Mouse (Mus musculus): Measurements from ENCODE around the gene Apol8. TPM values are rescaled to one million over a fixed set of nuclear protein-coding genes. Genes with fewer than 3 reads are reported as not detected.

Gene Apol8
- polyA plus RNA-seq, 1 experiment from 2014 or later = not detected

DNA sequence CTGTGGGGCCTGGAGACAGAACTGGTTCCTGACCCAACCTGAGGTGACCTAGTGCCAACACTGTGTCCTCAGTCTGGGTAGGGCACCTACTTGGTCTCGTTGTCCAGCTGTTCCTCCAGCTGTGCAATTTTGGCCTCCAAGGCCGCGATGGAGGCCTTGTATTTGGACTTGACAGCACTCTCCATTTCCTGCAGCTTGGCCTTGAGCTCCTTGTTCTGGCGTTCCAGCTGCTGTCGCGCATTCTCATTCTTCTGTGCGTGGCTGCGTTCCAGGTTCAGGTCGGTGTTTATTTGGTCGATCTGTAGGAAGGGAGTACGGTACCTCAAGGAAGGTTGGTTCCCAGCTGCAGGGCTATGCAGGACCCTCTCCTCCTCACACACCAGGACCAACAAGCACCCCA, 6.9 kb upstream of the Apol8 start:
- H3K36me3 ChIP-seq (ENCODE audit: control insufficient read depth, insufficient read depth, low read length) = peaks cover 34% of the 10 kb centered on the region; the same call in 1 of the 2 replicates
- 95% methylated on average over 11 of the region's 11 CpGs for WGBS
- ATAC-seq (ENCODE audit: insufficient number of reproducible peaks, low FRiP score, low TSS enrichment, low read depth) (no peak), DNase-seq (ENCODE audit: low spot score) (no peak)
- H3K4me1 ChIP-seq (ENCODE audit: control insufficient read depth, insufficient read depth, low read length) = no peaks in the 10 kb centered on the region
- H3K4me3 ChIP-seq (ENCODE audit: low read depth, low read length) = no peak overlapping the region
- H3K4me2 ChIP-seq (ENCODE audit: low read depth, severe bottlenecking) = no peak overlapping the region
- no peaks in the 10 kb centered on the region for H3K27me3 ChIP-seq (ENCODE audit: control insufficient read depth, insufficient read depth, low read length)
- no peak overlapping the region for H3K9ac ChIP-seq (ENCODE audit: low read length)
- H3K9me3 ChIP-seq (ENCODE audit: control insufficient read depth, low read length) = no peaks in the 10 kb centered on the region
- no peak overlapping the region for H3K27ac ChIP-seq (replicated peaks; ENCODE audit: low read depth, low read length)

DNA sequence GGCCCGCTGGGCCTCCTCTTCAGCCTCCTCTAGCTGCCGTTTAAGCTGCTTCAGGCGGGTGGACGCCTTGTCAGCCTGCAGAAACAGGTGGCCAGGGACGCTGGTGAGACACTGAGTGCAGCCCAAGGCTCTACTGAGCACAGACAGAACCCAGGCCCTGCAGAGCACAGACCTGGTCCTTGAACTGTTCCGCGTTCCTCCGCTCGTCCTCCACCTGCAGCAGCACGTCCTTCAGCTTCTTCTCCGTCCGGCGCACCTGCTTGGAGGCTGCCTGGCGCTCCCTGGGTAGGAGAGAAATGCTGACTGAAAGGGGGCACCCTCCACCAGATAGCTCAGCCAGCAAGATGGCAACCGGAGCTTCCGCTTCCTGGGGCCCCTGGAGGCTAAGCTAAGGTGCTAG, 6.2 kb upstream of the Apol8 start:
- no peak for ATAC-seq (ENCODE audit: insufficient number of reproducible peaks, low FRiP score, low TSS enrichment, low read depth)
- Histone ChIP-seq H3K4me3 (ENCODE audit: low read depth, low read length) (no peak overlapping the region), H3K27ac (replicated peaks; ENCODE audit: low read depth, low read length) (no peak overlapping the region), H3K4me1 (ENCODE audit: control insufficient read depth, insufficient read depth, low read length) (no peaks in the 10 kb centered on the region), H3K9ac (ENCODE audit: low read length) (no peak overlapping the region), H3K36me3 (ENCODE audit: control insufficient read depth, insufficient read depth, low read length) (peaks cover 33% of the 10 kb centered on the region; the same call in 1 of the 2 replicates), H3K9me3 (ENCODE audit: control insufficient read depth, low read length) (no peaks in the 10 kb centered on the region), H3K27me3 (ENCODE audit: control insufficient read depth, insufficient read depth, low read length) (no peaks in the 10 kb centered on the region), H3K4me2 (ENCODE audit: low read depth, severe bottlenecking) (no peak overlapping the region)
- DNase-seq (ENCODE audit: low spot score) = no peak
- WGBS = 91% methylated on average over 16 of the region's 16 CpGs

DNA sequence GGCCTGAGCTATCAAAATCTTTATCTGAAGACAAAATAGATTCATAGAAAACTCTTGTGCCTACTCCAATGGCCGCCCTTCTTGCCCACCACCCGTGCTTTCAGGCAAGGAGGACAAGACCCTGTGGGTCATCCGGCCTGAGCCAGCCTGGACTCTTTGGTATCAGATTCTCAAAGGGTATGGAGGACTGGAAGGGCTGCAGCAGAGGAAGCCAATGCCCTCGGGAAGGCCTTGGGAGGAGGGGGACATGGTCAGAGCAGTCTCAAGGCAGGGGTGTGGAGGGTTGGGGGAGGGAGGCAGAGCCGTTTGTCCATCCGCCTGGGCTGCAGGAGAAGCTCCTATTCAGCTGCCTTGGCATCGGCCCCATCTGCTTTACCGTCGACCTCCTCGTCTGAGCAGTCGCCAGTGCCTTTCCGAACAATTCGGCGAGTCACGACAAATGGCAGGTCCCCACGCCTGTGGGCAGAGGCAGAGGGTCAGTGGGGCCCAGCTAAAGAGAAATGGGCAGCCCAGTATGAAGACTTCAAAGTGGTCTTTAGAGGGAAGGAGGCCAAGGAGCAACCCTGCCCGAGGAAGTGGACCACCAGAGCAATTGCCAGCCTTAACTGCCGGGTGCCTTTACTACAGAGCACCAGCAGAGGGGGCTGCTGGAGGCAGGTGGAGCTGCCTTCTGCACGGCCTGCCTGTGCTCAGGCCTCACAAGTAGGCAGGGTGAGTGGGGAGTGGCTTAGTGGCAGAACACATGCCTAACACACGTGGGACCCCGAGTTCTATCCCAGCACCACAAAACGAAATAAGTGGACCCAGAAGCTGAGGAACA, 5.0 kb upstream of the Apol8 start:
- 76% methylated on average over 22 of the region's 22 CpGs for WGBS
- H3K27ac ChIP-seq (replicated peaks; ENCODE audit: low read depth, low read length) = no peak overlapping the region
- ATAC-seq (ENCODE audit: insufficient number of reproducible peaks, low FRiP score, low TSS enrichment, low read depth) (no peak), DNase-seq (ENCODE audit: low spot score) (peak; percentile 65)
- H3K27me3 ChIP-seq (ENCODE audit: control insufficient read depth, insufficient read depth, low read length) = no peaks in the 10 kb centered on the region
- H3K4me3 ChIP-seq (ENCODE audit: low read depth, low read length) = no peak overlapping the region
- H3K4me2 ChIP-seq (ENCODE audit: low read depth, severe bottlenecking) = no peak overlapping the region
- H3K9me3 ChIP-seq (ENCODE audit: control insufficient read depth, low read length) = no peaks in the 10 kb centered on the region
- H3K9ac ChIP-seq (ENCODE audit: low read length) = no peak overlapping the region
- peaks cover 26% of the 10 kb centered on the region; the same call in 1 of the 2 replicates for H3K36me3 ChIP-seq (ENCODE audit: control insufficient read depth, insufficient read depth, low read length)
- H3K4me1 ChIP-seq (ENCODE audit: control insufficient read depth, insufficient read depth, low read length) = no peaks in the 10 kb centered on the region

DNA sequence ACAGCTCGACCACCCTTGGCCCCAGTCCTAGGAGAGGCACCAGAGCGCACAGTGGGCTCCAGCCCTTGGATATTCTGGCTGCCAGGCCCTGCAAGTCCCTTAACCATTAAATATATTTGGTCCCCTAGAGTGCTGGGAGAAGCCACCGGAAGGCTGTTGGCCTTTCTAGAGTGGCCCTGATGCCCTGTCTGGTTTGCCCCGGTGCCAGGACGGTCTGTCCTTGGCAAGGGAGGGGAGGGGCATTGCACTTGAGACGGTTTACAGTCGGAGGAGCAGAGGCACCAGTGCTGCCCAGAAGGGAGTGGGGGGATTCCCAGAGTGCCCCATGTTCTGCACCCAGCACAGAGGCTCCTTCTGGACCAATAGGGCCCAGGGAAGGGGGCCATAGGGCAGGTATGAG, 4.3 kb upstream of the Apol8 start:
- no peak overlapping the region for H3K4me3 ChIP-seq (ENCODE audit: low read depth, low read length)
- peaks cover 19% of the 10 kb centered on the region; the same call in 1 of the 2 replicates for H3K36me3 ChIP-seq (ENCODE audit: control insufficient read depth, insufficient read depth, low read length)
- no peaks in the 10 kb centered on the region for H3K9me3 ChIP-seq (ENCODE audit: control insufficient read depth, low read length)
- no peak for DNase-seq (ENCODE audit: low spot score)
- no peak overlapping the region for H3K9ac ChIP-seq (ENCODE audit: low read length)
- H3K4me2 ChIP-seq (ENCODE audit: low read depth, severe bottlenecking) = no peak overlapping the region
- no peaks in the 10 kb centered on the region for H3K27me3 ChIP-seq (ENCODE audit: control insufficient read depth, insufficient read depth, low read length)
- 97% methylated on average over 7 of the region's 7 CpGs for whole genome bisulfite sequencing
- H3K27ac ChIP-seq (replicated peaks; ENCODE audit: low read depth, low read length) = no peak overlapping the region
- no peaks in the 10 kb centered on the region for H3K4me1 ChIP-seq (ENCODE audit: control insufficient read depth, insufficient read depth, low read length)
- ATAC-seq (ENCODE audit: insufficient number of reproducible peaks, low FRiP score, low TSS enrichment, low read depth) = no peak

DNA sequence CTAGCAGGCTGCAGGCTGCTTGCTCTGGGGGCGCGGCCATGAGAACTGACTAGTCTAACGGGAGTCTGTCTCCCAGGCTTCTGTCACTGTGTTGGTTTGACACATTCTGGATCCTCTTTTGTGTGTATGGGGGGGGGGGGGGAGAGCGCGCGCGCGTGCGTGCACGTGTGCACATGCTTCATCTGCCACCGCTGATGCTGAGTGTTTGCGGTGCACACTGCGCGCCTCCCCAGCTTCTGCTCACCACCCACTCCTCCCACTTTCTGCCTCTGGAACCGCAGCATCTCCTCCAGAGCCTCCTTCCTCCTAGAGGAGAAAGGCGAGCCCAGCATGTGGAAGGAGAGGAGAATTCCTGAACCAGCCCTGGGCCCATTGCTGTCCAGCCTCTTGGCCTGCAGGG, 3.2 kb upstream of the Apol8 start:
- Histone ChIP-seq H3K4me3 (ENCODE audit: low read depth, low read length) (no peak overlapping the region), H3K4me1 (ENCODE audit: control insufficient read depth, insufficient read depth, low read length) (no peaks in the 10 kb centered on the region), H3K27me3 (ENCODE audit: control insufficient read depth, insufficient read depth, low read length) (no peaks in the 10 kb centered on the region), H3K27ac (replicated peaks; ENCODE audit: low read depth, low read length) (no peak overlapping the region), H3K9me3 (ENCODE audit: control insufficient read depth, low read length) (no peaks in the 10 kb centered on the region), H3K36me3 (ENCODE audit: control insufficient read depth, insufficient read depth, low read length) (peaks cover 19% of the 10 kb centered on the region; the same call in 1 of the 2 replicates), H3K4me2 (ENCODE audit: low read depth, severe bottlenecking) (no peak overlapping the region), H3K9ac (ENCODE audit: low read length) (no peak overlapping the region)
- WGBS = 95% methylated on average over 15 of the region's 16 CpGs
- no peak for ATAC-seq (ENCODE audit: insufficient number of reproducible peaks, low FRiP score, low TSS enrichment, low read depth)
- no peak for DNase-seq (ENCODE audit: low spot score)

DNA sequence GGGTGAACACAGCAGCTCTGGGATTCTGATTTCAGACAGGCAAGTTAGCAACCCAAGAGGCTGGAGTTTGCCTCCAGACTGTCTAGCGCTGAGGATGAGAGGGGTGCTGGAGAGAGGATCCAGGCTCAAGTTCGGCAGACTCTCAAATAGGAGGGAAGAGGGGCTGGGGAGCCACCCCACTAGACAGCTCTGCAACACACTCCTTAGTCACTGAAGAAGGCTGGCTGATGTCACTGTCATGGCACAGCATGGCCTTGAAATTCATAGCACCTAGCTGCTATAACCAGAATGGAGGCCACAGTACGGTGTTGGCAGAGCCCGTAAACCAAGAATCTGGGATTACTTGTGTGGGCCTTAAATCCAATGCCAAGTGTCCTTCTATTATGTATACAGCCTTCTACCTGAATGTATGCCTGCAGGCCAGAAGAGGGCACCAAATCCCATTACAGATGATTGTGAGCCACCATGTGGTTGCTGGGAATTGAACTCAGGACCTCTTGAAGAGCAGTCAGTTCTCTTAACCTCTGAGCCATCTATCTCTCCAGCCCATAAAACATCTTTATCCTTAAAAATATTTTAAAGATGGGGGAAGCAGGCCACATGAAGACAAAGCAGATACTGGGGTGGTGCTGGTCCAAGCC, 903 bp upstream of the Apol8 start:
- 79% methylated on average over 4 of the region's 4 CpGs for WGBS
- Histone ChIP-seq H3K27ac (replicated peaks; ENCODE audit: low read depth, low read length) (no peak overlapping the region), H3K9me3 (ENCODE audit: control insufficient read depth, low read length) (no peaks in the 10 kb centered on the region), H3K9ac (ENCODE audit: low read length) (no peak overlapping the region), H3K4me3 (ENCODE audit: low read depth, low read length) (no peak overlapping the region), H3K36me3 (ENCODE audit: control insufficient read depth, insufficient read depth, low read length) (peaks cover 10% of the 10 kb centered on the region; the same call in 1 of the 2 replicates), H3K4me2 (ENCODE audit: low read depth, severe bottlenecking) (no peak overlapping the region), H3K27me3 (ENCODE audit: control insufficient read depth, insufficient read depth, low read length) (no peaks in the 10 kb centered on the region), H3K4me1 (ENCODE audit: control insufficient read depth, insufficient read depth, low read length) (no peaks in the 10 kb centered on the region)
- ATAC-seq (ENCODE audit: insufficient number of reproducible peaks, low FRiP score, low TSS enrichment, low read depth) (no peak), DNase-seq (ENCODE audit: low spot score) (no peak)

DNA sequence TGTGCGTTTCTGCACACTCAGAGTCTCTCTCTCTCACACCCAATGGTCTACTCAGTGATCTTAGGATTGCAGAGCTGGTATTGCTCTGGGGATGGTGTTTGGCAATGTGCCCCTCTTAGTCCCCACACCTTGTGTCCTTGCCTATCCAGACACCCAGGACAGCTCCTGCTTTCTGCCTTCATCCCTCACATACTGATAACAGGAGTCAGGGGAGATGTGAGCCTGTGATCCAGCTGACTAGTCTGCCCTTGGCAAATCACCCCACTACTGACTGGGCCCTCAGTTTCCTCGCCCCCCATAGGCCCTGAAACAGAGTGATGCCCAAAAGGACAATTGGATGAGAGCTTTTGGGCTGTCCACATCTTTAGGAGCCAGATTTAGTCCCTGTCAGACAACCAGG, 722 bp downstream of the Apol8 start:
- WGBS = 60% methylated on average over 2 of the region's 2 CpGs
- H3K36me3 ChIP-seq (ENCODE audit: control insufficient read depth, insufficient read depth, low read length) = 0 out of 2 replicates have a peak, but pooled peaks cover 2% of the 10 kb centered on the region
- no peak overlapping the region for H3K9ac ChIP-seq (ENCODE audit: low read length)
- no peak overlapping the region for H3K27ac ChIP-seq (replicated peaks; ENCODE audit: low read depth, low read length)
- H3K4me3 ChIP-seq (ENCODE audit: low read depth, low read length) = no peak overlapping the region
- H3K4me1 ChIP-seq (ENCODE audit: control insufficient read depth, insufficient read depth, low read length) = no peaks in the 10 kb centered on the region
- no peak for DNase-seq (ENCODE audit: low spot score)
- H3K4me2 ChIP-seq (ENCODE audit: low read depth, severe bottlenecking) = no peak overlapping the region
- no peak for ATAC-seq (ENCODE audit: insufficient number of reproducible peaks, low FRiP score, low TSS enrichment, low read depth)
- no peaks in the 10 kb centered on the region for H3K27me3 ChIP-seq (ENCODE audit: control insufficient read depth, insufficient read depth, low read length)
- H3K9me3 ChIP-seq (ENCODE audit: control insufficient read depth, low read length) = no peaks in the 10 kb centered on the region

DNA sequence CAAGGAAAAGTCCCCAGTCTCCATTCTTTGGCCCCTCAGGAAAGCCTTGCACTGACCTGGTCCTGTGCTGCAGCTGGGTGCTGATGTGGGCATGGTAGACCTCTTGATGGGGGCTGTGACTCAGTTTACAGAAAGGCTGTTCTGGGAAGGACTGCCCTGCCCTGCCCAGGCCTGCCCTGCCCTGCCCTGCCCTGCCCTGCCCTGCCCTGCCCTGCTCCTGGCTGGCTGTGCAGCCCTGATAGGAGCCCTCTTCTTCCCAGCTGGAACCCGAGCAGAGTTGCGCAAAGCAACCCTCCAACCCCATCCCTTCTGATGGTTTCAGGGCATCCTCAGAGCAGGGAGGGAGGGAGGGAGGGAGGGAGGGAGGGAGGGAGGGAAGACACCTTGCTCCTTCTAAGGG, 1.7 kb downstream of the Apol8 start:
- H3K4me1 ChIP-seq (ENCODE audit: control insufficient read depth, insufficient read depth, low read length) = no peaks in the 10 kb centered on the region
- no peaks in the 10 kb centered on the region for H3K9me3 ChIP-seq (ENCODE audit: control insufficient read depth, low read length)
- H3K27ac ChIP-seq (replicated peaks; ENCODE audit: low read depth, low read length) = no peak overlapping the region
- 0 out of 2 replicates have a peak, but pooled peaks cover 1% of the 10 kb centered on the region for H3K36me3 ChIP-seq (ENCODE audit: control insufficient read depth, insufficient read depth, low read length)
- ATAC-seq (ENCODE audit: insufficient number of reproducible peaks, low FRiP score, low TSS enrichment, low read depth) (no peak), DNase-seq (ENCODE audit: low spot score) (no peak)
- no peak overlapping the region for H3K4me2 ChIP-seq (ENCODE audit: low read depth, severe bottlenecking)
- WGBS = 40% methylated on average over 2 of the region's 2 CpGs
- no peaks in the 10 kb centered on the region for H3K27me3 ChIP-seq (ENCODE audit: control insufficient read depth, insufficient read depth, low read length)
- no peak overlapping the region for H3K9ac ChIP-seq (ENCODE audit: low read length)
- H3K4me3 ChIP-seq (ENCODE audit: low read depth, low read length) = no peak overlapping the region

Data from limb, embryonic 11.5 days (tissue).